Mouse (Mus musculus) liver, embryonic 15.5 days (tissue): Measurements from ENCODE around the gene Yjefn3. TPM values are rescaled to one million over a fixed set of nuclear protein-coding genes. Genes with fewer than 3 reads are reported as not detected.
A peak's percentile ranks its signal among the peaks of the same experiment; 100 is the strongest.

ENCODE experiments used
- ATAC-seq: fragments of 200-750 bp; cut with Nextera tagmentation; 2 replicates; pipeline ENCODE4 v1.8.0; 2017; ENCODE audit warnings: moderate number of reproducible peaks, mild to moderate bottlenecking, moderate library complexity; ENCODE audit not compliant: insufficient read depth
- H3K27ac ChIP-seq: fragments of 300-500 bp; sonication (generic); replicated peaks from 2 replicates; pipeline ENCODE4 v1.5.1; 2015; ENCODE audit warnings: mild to moderate bottlenecking, inconsistent platforms
- H3K27me3 ChIP-seq: fragments of 300-500 bp; sonication (generic); 2 replicates; pipeline ENCODE4 v1.6.1; 2015; ENCODE audit warnings: mild to moderate bottlenecking, inconsistent platforms
- H3K36me3 ChIP-seq: fragments of 300-500 bp; sonication (generic); replicated peaks from 2 replicates; pipeline ENCODE4 v1.6.1; 2015; ENCODE audit warnings: moderate library complexity, mild to moderate bottlenecking, inconsistent platforms
- H3K4me1 ChIP-seq: fragments of 300-500 bp; sonication (generic); replicated peaks from 2 replicates; pipeline ENCODE4 v1.6.1; 2015; ENCODE audit warnings: inconsistent platforms
- H3K4me2 ChIP-seq: fragments of 300-500 bp; sonication (generic); 2 replicates; pipeline ENCODE4 v1.6.1; 2015; ENCODE audit warnings: moderate library complexity, mild to moderate bottlenecking, inconsistent platforms
- H3K4me3 ChIP-seq: fragments of 300-500 bp; sonication (generic); replicated peaks from 2 replicates; pipeline ENCODE4 v1.5.1; 2015; ENCODE audit warnings: mild to moderate bottlenecking, inconsistent platforms
- H3K9ac ChIP-seq: fragments of 300-500 bp; sonication (generic); 2 replicates; pipeline ENCODE4 v1.6.1; 2015; ENCODE audit warnings: moderate library complexity, mild to moderate bottlenecking, inconsistent platforms
- H3K9me3 ChIP-seq: fragments of 300-500 bp; sonication (generic); replicated peaks from 2 replicates; pipeline ENCODE4 v1.6.1; 2016; ENCODE audit warnings: inconsistent platforms
- WGBS: fragments of 180-500 bp; shearing (Covaris S2); methylation state at CpG from one replicate; pipeline ENCODE4 v1.1.7; 2015; ENCODE audit warnings: mixed read lengths; ENCODE audit not compliant: insufficient replicate concordance; 5-methylcytosine and 5-hydroxymethylcytosine counted together
- polyA plus RNA-seq: library from polyadenylated mRNA; unstranded; fragments of >200 nt; fragmentation: Nextera tagmentation; extraction: Ambion mirVana; gene quantifications from 2 replicates; pipeline ENCODE4 v1.2.1, GENCODE M21; 2015

Gene Yjefn3
- polyA plus RNA-seq, 1 experiment from 2014 or later, result 0.54 TPM

DNA sequence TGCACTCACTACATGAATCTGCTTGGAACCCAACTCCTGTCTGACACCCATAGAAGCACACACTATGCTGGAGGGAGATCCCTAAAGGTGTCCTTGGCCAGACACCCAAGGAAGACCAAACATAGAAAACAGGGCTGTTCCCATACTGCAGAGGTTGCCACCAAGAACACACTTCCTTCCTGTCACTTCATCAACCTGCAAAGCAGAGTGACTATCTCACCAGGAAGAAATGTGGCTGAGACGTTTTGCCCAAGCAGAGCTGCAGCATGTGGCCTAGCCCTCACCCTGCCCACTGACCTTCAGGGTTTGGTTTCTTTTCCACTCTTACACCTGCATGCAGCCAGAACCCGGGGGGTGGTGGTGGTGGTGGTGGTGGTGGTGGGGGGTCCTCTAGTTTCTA is 31.3 kb upstream of the Yjefn3 start:
- H3K4me3 ChIP-seq, result no peak overlapping the region
- no peak for ATAC-seq
- no peak overlapping the region for H3K27ac ChIP-seq
- H3K27me3 ChIP-seq, result no peaks in the 10 kb centered on the region
- H3K9ac ChIP-seq, result no peak overlapping the region
- H3K36me3 ChIP-seq, result peaks cover 58% of the 10 kb centered on the region
- no peak overlapping the region for H3K4me2 ChIP-seq
- no peaks in the 10 kb centered on the region for H3K9me3 ChIP-seq
- peaks cover 42% of the 10 kb centered on the region for H3K4me1 ChIP-seq
- WGBS, result 35% methylated on average over 2 of the region's 2 CpGs

DNA sequence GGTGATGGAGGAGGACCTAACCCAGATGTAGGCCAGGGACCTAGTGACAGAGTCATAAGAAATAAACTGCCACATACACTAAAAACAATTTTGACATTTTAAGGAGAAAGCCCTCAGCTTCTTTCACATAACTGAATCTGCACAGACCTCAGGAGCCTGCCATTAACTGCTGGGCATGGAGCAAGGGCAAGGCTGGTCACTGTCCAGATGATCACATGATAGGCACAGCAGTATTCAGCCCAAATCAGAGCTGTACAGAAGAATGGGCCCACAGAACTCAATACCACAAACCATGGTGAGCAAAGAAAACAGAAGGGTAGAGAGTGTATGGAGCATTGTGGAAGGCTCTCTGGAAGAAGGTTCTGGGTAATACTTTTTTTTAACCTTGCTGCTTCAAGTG is 24.4 kb upstream of the Yjefn3 start:
- ATAC-seq, result no peak
- Histone ChIP-seq H3K9ac (no peak overlapping the region), H3K27me3 (no peaks in the 10 kb centered on the region), H3K27ac (no peak overlapping the region), H3K4me3 (no peak overlapping the region), H3K4me2 (no peak overlapping the region), H3K36me3 (peaks cover 18% of the 10 kb centered on the region), H3K4me1 (peaks cover 46% of the 10 kb centered on the region), H3K9me3 (no peaks in the 10 kb centered on the region)

DNA sequence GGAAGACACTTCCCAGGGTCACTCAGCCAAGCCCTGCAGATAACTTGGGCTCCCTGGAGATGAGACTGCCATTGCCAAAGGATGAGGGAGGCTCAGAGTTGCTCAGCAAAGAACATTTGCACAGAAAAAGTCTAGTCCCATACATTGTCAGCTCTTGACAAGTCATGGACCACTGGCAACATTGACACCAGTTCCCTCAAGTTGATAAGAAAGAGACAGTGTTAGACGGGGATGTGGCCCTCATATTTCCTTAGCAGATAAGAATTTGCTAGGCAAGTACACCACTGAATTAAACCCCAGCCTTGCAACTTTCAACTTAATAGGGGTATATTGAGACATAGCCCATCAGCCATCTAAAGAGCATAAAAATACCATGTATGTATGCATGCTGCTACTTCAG is 21.5 kb upstream of the Yjefn3 start:
- Histone ChIP-seq H3K27ac (peak overlapping the region; percentile 35), H3K9me3 (no peaks in the 10 kb centered on the region), H3K4me2 (peak overlapping the region; percentile 25), H3K9ac (no peak overlapping the region), H3K4me3 (no peak overlapping the region), H3K27me3 (no peaks in the 10 kb centered on the region), H3K36me3 (peaks cover 8% of the 10 kb centered on the region), H3K4me1 (peaks cover 75% of the 10 kb centered on the region)
- 7% methylated on average over 1 of the region's 1 CpGs for WGBS
- no peak for ATAC-seq

DNA sequence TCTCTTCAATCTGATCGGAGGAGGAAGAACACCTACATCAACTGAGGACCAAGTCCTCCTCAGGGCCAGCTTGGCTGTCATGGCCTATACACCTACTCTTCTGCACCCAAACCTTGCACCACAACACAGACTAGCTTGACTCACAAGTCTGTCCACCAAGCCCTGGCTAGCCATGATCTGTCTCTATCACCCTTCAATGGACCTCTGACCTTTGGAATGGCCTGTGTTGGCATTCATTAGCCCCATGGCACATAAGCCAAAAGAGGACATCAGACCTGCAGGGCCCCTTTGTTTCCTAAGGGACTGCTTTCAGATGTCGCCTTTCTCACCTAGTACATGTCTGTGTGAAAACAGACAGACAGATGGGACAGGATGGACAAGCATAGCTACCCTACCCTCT is 18.6 kb upstream of the Yjefn3 start:
- Histone ChIP-seq H3K4me1 (peaks cover 83% of the 10 kb centered on the region), H3K9ac (no peak overlapping the region)

GRCm38 (mm10) chr8:69919876-69920662 is 17.6 kb upstream of the Yjefn3 start:
- peaks cover 32% of the 10 kb centered on the region for H3K36me3 ChIP-seq
- 27% methylated on average over 11 of the region's 11 CpGs for WGBS
- peak overlapping the region; percentile 14; the same call in 1 of the 2 replicates for H3K4me3 ChIP-seq

More for the DNA sequence above, 18.6 kb upstream of the Yjefn3 start:
- ATAC-seq, result no peak
- Histone ChIP-seq H3K4me3 (no peak overlapping the region), H3K36me3 (peaks cover 26% of the 10 kb centered on the region), H3K27me3 (no peaks in the 10 kb centered on the region), H3K27ac (peak overlapping the region; percentile 83), H3K9me3 (no peaks in the 10 kb centered on the region), H3K4me2 (peak overlapping the region; percentile 57)
- 87% methylated on average over 2 of the region's 2 CpGs for WGBS

DNA sequence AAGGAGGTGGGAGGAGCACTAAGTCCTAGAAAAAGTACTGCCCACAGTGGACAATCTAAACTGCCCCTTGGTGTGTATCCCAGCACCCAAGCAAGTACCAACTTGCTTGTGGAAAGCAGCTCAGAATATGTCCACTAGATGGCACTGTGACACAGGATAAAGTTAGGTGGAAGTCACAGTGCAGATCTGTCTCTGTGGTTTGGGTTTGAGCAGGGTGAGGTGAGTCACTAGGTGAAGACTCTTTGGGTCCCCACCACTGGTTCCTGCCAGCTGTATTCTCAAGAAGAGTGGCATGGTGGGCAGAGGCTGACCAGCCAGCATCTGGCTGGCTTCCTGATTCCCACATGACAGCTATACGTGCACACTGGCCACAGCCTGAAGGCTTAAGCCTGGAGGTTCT is 16.5 kb upstream of the Yjefn3 start:
- no peak overlapping the region for H3K4me3 ChIP-seq
- WGBS, result 42% methylated on average over 1 of the region's 1 CpGs
- 0 out of 2 replicates have a peak, but pooled peaks have one; percentile 23 for ATAC-seq
- H3K4me2 ChIP-seq, result no peak overlapping the region
- no peaks in the 10 kb centered on the region for H3K27me3 ChIP-seq
- peaks cover 66% of the 10 kb centered on the region for H3K4me1 ChIP-seq
- H3K9me3 ChIP-seq, result no peaks in the 10 kb centered on the region
- H3K9ac ChIP-seq, result no peak overlapping the region
- H3K27ac ChIP-seq, result peak overlapping the region; percentile 83
- peaks cover 42% of the 10 kb centered on the region for H3K36me3 ChIP-seq

More at GRCm38 (mm10) chr8:69919876-69920662, 17.6 kb upstream of the Yjefn3 start:
- no peaks in the 10 kb centered on the region for H3K9me3 ChIP-seq
- H3K9ac ChIP-seq, result peak overlapping the region; percentile 41
- H3K27ac ChIP-seq, result peak overlapping the region; percentile 83
- peak overlapping the region; percentile 57 for H3K4me2 ChIP-seq
- peaks cover 76% of the 10 kb centered on the region for H3K4me1 ChIP-seq
- no peaks in the 10 kb centered on the region for H3K27me3 ChIP-seq
- ATAC-seq, result peak; percentile 75

DNA sequence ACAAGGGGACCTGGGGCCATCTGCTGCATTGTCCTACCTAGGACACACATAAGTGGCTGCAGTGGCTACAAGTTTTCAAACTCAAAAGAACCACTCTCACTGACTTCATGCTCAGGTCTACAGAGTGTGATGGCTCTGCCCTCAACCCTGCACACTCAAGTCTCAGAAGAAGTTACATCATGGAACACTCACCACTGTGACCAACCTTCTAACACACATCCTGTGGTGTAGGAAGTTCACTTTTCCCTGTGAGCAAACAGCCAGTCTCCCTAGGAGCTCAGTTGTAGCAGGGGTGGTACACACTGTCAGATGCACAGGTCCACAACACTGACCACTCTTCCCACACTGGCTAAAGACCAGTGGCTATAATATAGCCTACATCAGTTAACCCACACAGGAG is 16.0 kb upstream of the Yjefn3 start:
- ATAC-seq, result no peak
- H3K27me3 ChIP-seq, result no peaks in the 10 kb centered on the region
- peaks cover 47% of the 10 kb centered on the region for H3K36me3 ChIP-seq
- H3K4me2 ChIP-seq, result no peak overlapping the region
- peaks cover 61% of the 10 kb centered on the region for H3K4me1 ChIP-seq
- H3K4me3 ChIP-seq, result no peak overlapping the region
- H3K9ac ChIP-seq, result no peak overlapping the region
- no peak overlapping the region for H3K27ac ChIP-seq
- no peaks in the 10 kb centered on the region for H3K9me3 ChIP-seq

GRCm38 (mm10) chr8:69915748-69916147 is 13.2 kb upstream of the Yjefn3 start:
- Histone ChIP-seq H3K36me3 (peaks cover 75% of the 10 kb centered on the region), H3K4me3 (no peak overlapping the region), H3K9me3 (no peaks in the 10 kb centered on the region), H3K4me2 (no peak overlapping the region), H3K27ac (no peak overlapping the region), H3K27me3 (no peaks in the 10 kb centered on the region), H3K9ac (no peak overlapping the region), H3K4me1 (peaks cover 36% of the 10 kb centered on the region)
- no peak for ATAC-seq
- 64% methylated on average over 5 of the region's 5 CpGs for WGBS

DNA sequence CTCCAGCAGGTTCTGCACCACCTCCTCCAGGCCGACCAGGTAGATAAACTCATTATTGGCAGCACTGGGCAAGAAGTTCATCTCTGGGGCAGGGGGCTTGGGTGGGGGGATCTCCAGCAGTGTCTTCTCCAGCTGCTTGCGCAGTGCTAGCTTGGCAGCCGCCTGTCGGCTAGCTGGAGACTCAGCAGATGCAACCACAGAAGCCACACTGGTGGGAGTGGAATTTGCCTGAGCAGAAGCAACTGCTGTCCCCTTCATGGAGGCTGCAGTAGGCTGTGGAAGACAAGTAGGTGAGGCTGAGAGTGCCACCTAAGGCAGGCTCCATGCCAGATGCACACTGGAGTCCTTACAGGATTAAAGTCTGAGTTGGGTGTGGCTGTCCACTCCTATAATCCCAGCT is 12.0 kb upstream of the Yjefn3 start:
- 68% methylated on average over 4 of the region's 4 CpGs for WGBS
- H3K36me3 ChIP-seq, result peaks cover 87% of the 10 kb centered on the region

GRCm38 (mm10) chr8:69912478-69913074 is 10.1 kb upstream of the Yjefn3 start:
- H3K4me1 ChIP-seq, result peaks cover 4% of the 10 kb centered on the region; the same call in 1 of the 2 replicates
- no peak overlapping the region for H3K4me3 ChIP-seq
- no peak overlapping the region for H3K27ac ChIP-seq
- no peaks in the 10 kb centered on the region for H3K27me3 ChIP-seq
- no peaks in the 10 kb centered on the region for H3K9me3 ChIP-seq
- no peak overlapping the region for H3K4me2 ChIP-seq
- peaks cover 100% of the 10 kb centered on the region for H3K36me3 ChIP-seq
- no peak for ATAC-seq
- WGBS, result 80% methylated on average over 12 of the region's 12 CpGs
- H3K9ac ChIP-seq, result no peak overlapping the region

More for the DNA sequence above, 12.0 kb upstream of the Yjefn3 start:
- Histone ChIP-seq H3K4me3 (no peak overlapping the region), H3K27me3 (no peaks in the 10 kb centered on the region), H3K9ac (no peak overlapping the region), H3K9me3 (no peaks in the 10 kb centered on the region), H3K4me2 (no peak overlapping the region), H3K4me1 (peaks cover 23% of the 10 kb centered on the region), H3K27ac (no peak overlapping the region)
- no peak for ATAC-seq

DNA sequence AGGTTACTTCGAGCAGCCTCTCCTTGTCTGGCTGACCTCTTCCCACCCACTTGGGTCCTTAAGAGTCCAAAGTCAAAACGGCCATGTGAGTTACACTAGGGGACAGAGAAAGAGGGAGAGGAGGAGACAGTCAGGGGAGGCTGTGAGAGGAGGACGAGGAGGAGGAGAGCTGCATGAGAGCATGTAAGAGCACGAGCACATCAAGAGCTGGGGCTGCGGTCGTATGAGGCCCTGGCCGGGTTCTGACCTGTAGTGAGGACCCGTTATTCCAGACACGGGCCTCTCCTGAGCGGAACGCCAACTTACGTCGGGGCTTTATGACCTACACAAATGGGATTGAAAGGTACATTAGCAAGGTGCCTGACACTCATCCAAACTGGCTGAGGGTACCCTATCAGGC is 9.4 kb upstream of the Yjefn3 start:
- Histone ChIP-seq H3K36me3 (peaks cover 99% of the 10 kb centered on the region), H3K4me1 (0 out of 2 replicates have a peak, but pooled peaks cover 3% of the 10 kb centered on the region), H3K4me3 (no peak overlapping the region), H3K27me3 (no peaks in the 10 kb centered on the region), H3K9ac (no peak overlapping the region), H3K9me3 (no peaks in the 10 kb centered on the region), H3K4me2 (no peak overlapping the region), H3K27ac (no peak overlapping the region)
- no peak for ATAC-seq
- 84% methylated on average over 13 of the region's 13 CpGs for WGBS
